Mouse (Mus musculus): ENCODE data around the gene Kcne1l. TPM values are rescaled to one million over a fixed set of nuclear protein-coding genes. Genes with fewer than 3 reads are reported as not detected.

The Kcne1l gene
- total and polyA plus RNA-seq, 3 experiments = 0.66 TPM; not detected in 2

DNA sequence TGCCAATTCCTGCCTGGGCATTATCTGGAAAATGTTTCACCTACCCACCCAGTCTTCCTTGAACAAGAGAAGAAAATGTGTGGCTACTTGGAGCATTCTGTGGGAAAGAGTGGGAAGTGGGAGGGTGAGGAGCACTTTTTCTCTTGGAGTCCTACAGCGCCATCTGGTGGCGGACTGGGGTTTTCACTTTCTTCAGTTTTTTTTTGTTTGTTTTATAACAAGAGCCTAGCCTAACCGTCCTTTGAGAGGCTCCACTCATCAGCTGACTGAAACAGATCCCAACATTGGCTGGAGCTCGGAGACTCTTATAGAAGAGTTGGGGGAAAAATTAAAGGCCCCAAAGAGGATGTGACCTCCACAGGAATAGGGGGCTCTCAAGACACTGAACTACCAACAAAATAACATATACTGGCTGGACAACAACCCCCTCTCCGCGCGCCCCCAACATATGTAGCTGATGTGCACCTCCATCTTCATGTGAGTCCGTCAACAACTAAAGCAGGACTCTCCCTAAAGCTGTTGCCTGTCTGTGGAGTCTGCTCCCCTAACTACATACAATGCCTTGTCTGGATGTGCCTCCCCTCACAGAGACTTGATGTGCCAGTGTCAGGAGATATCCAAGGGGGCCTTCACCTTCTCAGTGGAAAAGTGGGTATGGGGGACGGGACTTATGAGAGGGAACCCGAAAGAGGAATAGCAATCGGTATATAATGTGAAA is 8.4 kb upstream of the Kcne1l start:
- DNase-seq = peak; percentile 36 to 63
- Histone ChIP-seq H3K4me1 (ENCODE audit: control insufficient read depth, insufficient read depth, low read length) (no peaks in the 10 kb centered on the region), H3K27me3 (ENCODE audit: control insufficient read depth, insufficient read depth, low read length) (no peaks in the 10 kb centered on the region), H3K79me2 (replicated peaks; ENCODE audit: control insufficient read depth, insufficient read depth, low read length) (no peaks in the 10 kb centered on the region), H3K4me3 (no peak overlapping the region), H3K9ac (ENCODE audit: low read depth, low read length) (no peak overlapping the region), H3K27ac (no peak overlapping the region), H3K36me3 (ENCODE audit: control insufficient read depth, insufficient read depth, low read length) (no peaks in the 10 kb centered on the region)
- 47% methylated on average over 11 of the region's 11 CpGs for WGBS
- intact Hi-C loops (cut with DNase I) = loop anchor here (1.0 to 2.0 kb wide), 2 partner anchors 78 to 114 kb away; no protein-coding TSS in a partner anchor
- TF ChIP-seq CTCF (IDR thresholded peaks at IDR 0.05) (peak; percentile 80), EP300 (IDR thresholded peaks at IDR 0.05; ENCODE audit: insufficient read depth, low read depth, low read length) (no peak), POLR2A (IDR thresholded peaks at IDR 0.05; ENCODE audit: insufficient read depth, low read depth, low read length) (no peak)

DNA sequence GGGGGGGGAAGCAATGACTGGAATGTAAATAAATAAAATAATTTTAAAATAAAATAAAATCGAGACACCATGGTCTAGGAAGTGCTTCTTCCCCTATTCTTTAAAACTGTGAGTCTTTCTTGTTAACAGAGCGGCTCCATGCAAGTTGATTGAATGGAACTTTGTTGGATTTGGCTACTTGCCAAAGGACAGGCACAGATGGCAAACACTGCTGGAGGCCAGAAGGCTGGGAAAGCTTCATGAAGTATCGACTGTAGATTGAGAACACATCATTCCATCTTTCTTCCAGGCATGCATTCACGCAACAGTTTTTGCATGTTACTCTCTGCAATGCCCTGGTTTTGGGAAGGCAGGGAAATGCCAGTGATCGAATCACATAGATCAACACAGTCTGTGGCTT is 4.3 kb upstream of the Kcne1l start:
- peaks cover 5% of the 10 kb centered on the region; the same call in 1 of the 2 replicates for H3K27me3 ChIP-seq (ENCODE audit: control insufficient read depth, insufficient read depth, low read length)
- TF ChIP-seq POLR2A (IDR thresholded peaks at IDR 0.05; ENCODE audit: insufficient read depth, low read depth, low read length) = no peak
- TF ChIP-seq CTCF (IDR thresholded peaks at IDR 0.05) = no peak
- no peak for TF ChIP-seq EP300 (IDR thresholded peaks at IDR 0.05; ENCODE audit: insufficient read depth, low read depth, low read length)
- intact Hi-C loops (cut with DNase I) = no loop called here
- H3K36me3 ChIP-seq (ENCODE audit: control insufficient read depth, insufficient read depth, low read length) = no peaks in the 10 kb centered on the region
- H3K27ac ChIP-seq = no peak overlapping the region
- no peak overlapping the region for H3K9ac ChIP-seq (ENCODE audit: low read depth, low read length)
- no peak overlapping the region for H3K4me3 ChIP-seq
- WGBS = 48% methylated on average over 5 of the region's 5 CpGs
- no peaks in the 10 kb centered on the region for H3K4me1 ChIP-seq (ENCODE audit: control insufficient read depth, insufficient read depth, low read length)
- DNase-seq = no peak
- no peaks in the 10 kb centered on the region for H3K79me2 ChIP-seq (replicated peaks; ENCODE audit: control insufficient read depth, insufficient read depth, low read length)

DNA sequence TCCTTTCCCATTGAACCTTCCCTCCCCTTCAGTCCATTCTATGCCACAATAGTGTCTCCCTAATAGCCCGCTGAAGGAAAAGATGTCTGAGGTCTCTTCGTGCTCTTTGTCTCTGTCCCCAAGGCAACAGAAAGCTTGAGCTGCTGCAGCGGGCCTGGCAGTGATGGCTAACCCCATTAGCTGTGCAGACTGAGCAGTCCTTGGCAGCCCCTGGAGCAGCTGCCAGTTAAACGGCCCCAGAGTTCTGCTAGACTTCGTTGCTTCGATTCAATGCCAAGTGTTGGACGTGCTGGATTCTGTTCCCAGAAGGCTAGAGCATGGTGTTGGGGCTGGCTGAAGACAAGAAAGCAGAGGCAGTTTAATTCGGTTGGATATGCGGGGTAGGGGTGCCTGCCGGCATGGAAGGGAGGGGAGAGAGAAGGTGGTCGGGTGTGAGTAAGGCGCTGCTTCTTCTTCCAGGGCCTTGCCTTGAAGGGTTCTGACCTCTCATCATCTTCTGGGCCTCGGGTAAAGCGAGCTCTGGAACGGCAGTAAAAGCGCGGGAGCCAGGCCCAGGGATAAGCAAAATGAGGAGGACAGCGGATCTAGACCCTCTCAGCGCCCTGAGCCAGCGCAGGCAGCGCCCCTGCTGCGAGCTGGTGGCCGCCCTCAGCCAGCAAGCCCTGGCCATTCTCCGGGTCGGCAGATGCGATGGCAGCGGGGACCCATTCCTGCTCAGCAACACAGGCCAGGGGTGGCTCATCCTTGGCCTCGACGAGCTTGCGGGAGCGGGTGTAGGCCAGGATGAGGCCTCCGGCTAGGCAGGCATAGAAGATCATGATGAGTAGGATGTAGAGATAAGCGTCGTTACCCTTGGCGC is 855 bp downstream of the Kcne1l start:
- Histone ChIP-seq H3K27ac (no peak overlapping the region), H3K4me3 (no peak overlapping the region), H3K36me3 (ENCODE audit: control insufficient read depth, insufficient read depth, low read length) (no peaks in the 10 kb centered on the region), H3K9ac (ENCODE audit: low read depth, low read length) (no peak overlapping the region; the same call in 1 of the 2 replicates), H3K4me1 (ENCODE audit: control insufficient read depth, insufficient read depth, low read length) (no peaks in the 10 kb centered on the region), H3K79me2 (replicated peaks; ENCODE audit: control insufficient read depth, insufficient read depth, low read length) (no peaks in the 10 kb centered on the region), H3K27me3 (ENCODE audit: control insufficient read depth, insufficient read depth, low read length) (peaks cover 5% of the 10 kb centered on the region; the same call in 1 of the 2 replicates)
- TF ChIP-seq EP300 (IDR thresholded peaks at IDR 0.05; ENCODE audit: insufficient read depth, low read depth, low read length) (no peak), CTCF (IDR thresholded peaks at IDR 0.05) (no peak), POLR2A (IDR thresholded peaks at IDR 0.05; ENCODE audit: insufficient read depth, low read depth, low read length) (no peak)
- intact Hi-C loops (cut with DNase I) = no loop called here
- WGBS = 38% methylated on average over 35 of the region's 35 CpGs
- no peak for DNase-seq

DNA sequence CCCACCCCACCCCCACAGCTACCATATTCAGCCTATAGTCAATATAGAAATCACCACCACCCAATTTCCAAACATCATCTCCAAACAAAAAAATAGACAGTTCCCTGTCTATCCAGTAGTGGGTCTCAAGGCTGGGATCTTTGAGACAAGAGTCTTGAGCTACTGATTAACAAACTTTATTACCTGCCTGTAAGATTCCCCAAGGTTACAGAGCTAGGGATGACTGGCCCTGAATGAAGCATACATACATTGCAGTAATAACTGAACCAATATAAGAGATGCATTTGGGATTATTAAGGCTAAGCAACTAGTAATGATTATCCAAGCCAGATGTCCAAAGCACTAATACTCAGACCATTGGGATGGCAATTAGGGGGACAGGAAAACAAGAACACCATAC is 1.5 kb downstream of the Kcne1l start:
- Histone ChIP-seq H3K4me3 (no peak overlapping the region), H3K4me1 (ENCODE audit: control insufficient read depth, insufficient read depth, low read length) (no peaks in the 10 kb centered on the region), H3K36me3 (ENCODE audit: control insufficient read depth, insufficient read depth, low read length) (no peaks in the 10 kb centered on the region), H3K79me2 (replicated peaks; ENCODE audit: control insufficient read depth, insufficient read depth, low read length) (no peaks in the 10 kb centered on the region), H3K27me3 (ENCODE audit: control insufficient read depth, insufficient read depth, low read length) (peaks cover 5% of the 10 kb centered on the region; the same call in 1 of the 2 replicates), H3K27ac (no peak overlapping the region), H3K9ac (ENCODE audit: low read depth, low read length) (no peak overlapping the region)
- intact Hi-C loops (cut with DNase I) = no loop called here
- no peak for TF ChIP-seq POLR2A (IDR thresholded peaks at IDR 0.05; ENCODE audit: insufficient read depth, low read depth, low read length)
- no peak for TF ChIP-seq EP300 (IDR thresholded peaks at IDR 0.05; ENCODE audit: insufficient read depth, low read depth, low read length)
- TF ChIP-seq CTCF (IDR thresholded peaks at IDR 0.05) = no peak
- DNase-seq = no peak

DNA sequence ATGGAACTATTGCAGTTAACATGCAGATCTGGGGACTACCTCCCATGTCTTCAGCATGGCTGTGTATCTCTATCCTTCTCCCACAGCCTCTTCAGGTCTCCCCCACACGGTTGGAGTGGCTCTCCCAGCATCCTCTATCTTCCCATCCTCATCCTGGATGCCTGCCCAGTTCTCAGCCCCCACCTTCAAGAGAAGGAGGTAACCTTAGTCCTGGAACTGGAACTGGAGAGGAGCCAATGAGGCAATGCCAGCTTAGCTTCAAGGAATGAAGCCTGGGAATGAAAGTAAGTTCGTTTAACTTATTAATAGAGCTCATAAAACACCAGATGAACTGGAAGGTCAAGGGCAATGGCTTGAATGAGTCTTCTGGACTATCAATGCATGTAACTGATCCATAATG is 2.6 kb downstream of the Kcne1l start:
- WGBS = 34% methylated on average over 2 of the region's 2 CpGs
- DNase-seq = no peak
- no peak overlapping the region for H3K9ac ChIP-seq (ENCODE audit: low read depth, low read length)
- TF ChIP-seq CTCF (IDR thresholded peaks at IDR 0.05) (no peak), POLR2A (IDR thresholded peaks at IDR 0.05; ENCODE audit: insufficient read depth, low read depth, low read length) (no peak), EP300 (IDR thresholded peaks at IDR 0.05; ENCODE audit: insufficient read depth, low read depth, low read length) (no peak)
- intact Hi-C loops (cut with DNase I) = no loop called here
- peaks cover 5% of the 10 kb centered on the region; the same call in 1 of the 2 replicates for H3K27me3 ChIP-seq (ENCODE audit: control insufficient read depth, insufficient read depth, low read length)
- no peaks in the 10 kb centered on the region for H3K4me1 ChIP-seq (ENCODE audit: control insufficient read depth, insufficient read depth, low read length)
- no peaks in the 10 kb centered on the region for H3K79me2 ChIP-seq (replicated peaks; ENCODE audit: control insufficient read depth, insufficient read depth, low read length)
- no peaks in the 10 kb centered on the region for H3K36me3 ChIP-seq (ENCODE audit: control insufficient read depth, insufficient read depth, low read length)
- no peak overlapping the region for H3K27ac ChIP-seq
- H3K4me3 ChIP-seq = no peak overlapping the region

DNA sequence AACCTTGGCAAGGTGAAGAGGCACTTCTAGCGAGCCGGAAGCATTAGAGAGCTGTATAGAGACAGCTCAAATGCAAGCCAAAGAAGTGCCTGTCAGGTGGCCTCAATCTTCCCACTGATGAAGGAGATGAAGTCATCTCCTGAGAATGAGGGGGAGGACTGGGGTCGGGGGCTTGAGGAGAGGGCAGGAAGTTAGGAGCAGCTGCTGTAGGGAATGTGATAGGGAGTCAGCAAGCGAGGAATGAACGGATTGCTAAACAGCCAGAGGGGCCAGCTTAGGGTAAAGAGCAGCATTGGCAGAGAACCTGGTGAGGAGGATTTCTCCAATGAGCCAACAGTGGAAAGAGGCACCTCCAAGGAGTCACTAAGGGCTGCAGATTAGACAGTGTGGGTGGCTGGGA is 20.2 kb downstream of the Kcne1l start:
- no peaks in the 10 kb centered on the region for H3K79me2 ChIP-seq (replicated peaks; ENCODE audit: control insufficient read depth, insufficient read depth, low read length)
- intact Hi-C loops (cut with DNase I) = no loop called here
- no peak for DNase-seq
- 25% methylated on average over 5 of the region's 5 CpGs for WGBS
- H3K36me3 ChIP-seq (ENCODE audit: control insufficient read depth, insufficient read depth, low read length) = no peaks in the 10 kb centered on the region
- H3K4me1 ChIP-seq (ENCODE audit: control insufficient read depth, insufficient read depth, low read length) = no peaks in the 10 kb centered on the region
- H3K27me3 ChIP-seq (ENCODE audit: control insufficient read depth, insufficient read depth, low read length) = no peaks in the 10 kb centered on the region
- no peak overlapping the region for H3K9ac ChIP-seq (ENCODE audit: low read depth, low read length)
- no peak overlapping the region for H3K27ac ChIP-seq
- no peak for TF ChIP-seq POLR2A (IDR thresholded peaks at IDR 0.05; ENCODE audit: insufficient read depth, low read depth, low read length)
- TF ChIP-seq EP300 (IDR thresholded peaks at IDR 0.05; ENCODE audit: insufficient read depth, low read depth, low read length) = no peak
- no peak for TF ChIP-seq CTCF (IDR thresholded peaks at IDR 0.05)
- H3K4me3 ChIP-seq = no peak overlapping the region
